Mouse (Mus musculus): ENCODE measurements around the gene Arhgap4. TPM values are rescaled to one million over a fixed set of nuclear protein-coding genes. Genes with fewer than 3 reads are reported as not detected.

Arhgap4 gene
- polyA plus RNA-seq, 1 experiment from 2014 or later: 3.2 TPM

GRCm38 (mm10) chrX:73855087-73855408 lies 66.6 kb downstream of the Arhgap4 start:
- no peak for ATAC-seq (ENCODE audit: insufficient number of reproducible peaks, insufficient read depth, low FRiP score, low read depth)
- Histone ChIP-seq H3K9ac (replicated peaks; ENCODE audit: low read depth, low read length) (no peak overlapping the region), H3K4me1 (ENCODE audit: control insufficient read depth, insufficient read depth, low read length) (no peaks in the 10 kb centered on the region), H3K27ac (ENCODE audit: low read length) (no peak overlapping the region), H3K4me2 (replicated peaks; ENCODE audit: low read depth, low read length) (no peak overlapping the region), H3K27me3 (ENCODE audit: control insufficient read depth, insufficient read depth, low read length) (no peaks in the 10 kb centered on the region), H3K4me3 (ENCODE audit: low read depth, low read length) (no peak overlapping the region), H3K9me3 (ENCODE audit: control insufficient read depth, low read depth, low read length) (no peaks in the 10 kb centered on the region), H3K36me3 (ENCODE audit: control insufficient read depth, insufficient read depth, low read length) (no peaks in the 10 kb centered on the region)
- 67% methylated on average over 3 of the region's 3 CpGs for WGBS

DNA sequence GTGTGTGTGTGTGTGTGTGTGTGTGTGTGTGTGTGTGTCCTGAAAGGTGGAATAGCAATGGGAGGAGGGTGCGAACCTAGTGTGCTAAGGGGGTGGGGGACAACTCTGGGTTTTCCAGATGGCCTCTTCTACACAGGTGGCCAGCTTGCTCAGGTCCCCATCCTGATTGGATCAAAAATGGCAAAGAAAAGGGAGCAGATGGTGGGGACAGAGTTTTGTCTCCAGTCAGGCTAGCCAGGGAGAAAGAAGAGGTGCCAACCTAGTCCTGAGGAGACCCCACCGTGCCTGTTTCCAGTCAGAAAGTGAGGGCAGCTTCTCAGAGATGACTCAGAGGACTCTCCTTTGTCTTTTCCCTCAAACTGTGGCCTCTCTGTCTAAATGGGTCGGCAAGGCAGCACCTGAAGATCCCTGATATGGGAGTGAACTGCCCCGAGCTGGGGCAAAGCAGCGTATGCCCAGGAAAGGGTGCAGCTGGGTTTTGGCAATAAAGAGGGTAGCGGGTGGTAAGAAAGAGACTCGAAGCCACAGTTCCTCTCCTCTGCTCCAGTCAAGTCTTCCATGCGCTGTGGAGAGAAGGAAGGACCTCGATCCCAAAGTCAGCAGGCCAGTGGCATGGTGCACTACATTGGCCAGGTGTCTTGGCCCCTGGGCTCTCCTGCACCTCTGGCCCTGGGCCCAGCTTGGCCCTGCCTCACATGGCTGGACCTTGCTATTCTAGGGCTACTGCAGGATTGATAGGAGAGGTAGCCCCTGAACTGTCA lies 67.2 kb downstream of the Arhgap4 start:
- no peak overlapping the region for H3K4me3 ChIP-seq (ENCODE audit: low read depth, low read length)
- H3K4me2 ChIP-seq (replicated peaks; ENCODE audit: low read depth, low read length): no peak overlapping the region
- no peaks in the 10 kb centered on the region for H3K9me3 ChIP-seq (ENCODE audit: control insufficient read depth, low read depth, low read length)
- H3K27me3 ChIP-seq (ENCODE audit: control insufficient read depth, insufficient read depth, low read length): no peaks in the 10 kb centered on the region
- H3K9ac ChIP-seq (replicated peaks; ENCODE audit: low read depth, low read length): no peak overlapping the region
- no peak for ATAC-seq (ENCODE audit: insufficient number of reproducible peaks, insufficient read depth, low FRiP score, low read depth)
- no peak overlapping the region for H3K27ac ChIP-seq (ENCODE audit: low read length)
- no peaks in the 10 kb centered on the region for H3K36me3 ChIP-seq (ENCODE audit: control insufficient read depth, insufficient read depth, low read length)
- no peaks in the 10 kb centered on the region for H3K4me1 ChIP-seq (ENCODE audit: control insufficient read depth, insufficient read depth, low read length)
- 80% methylated on average over 9 of the region's 9 CpGs for WGBS

Other genes starting within 250 kb of the Arhgap4 start
- 11.0 and 12.2 TPM in 2 replicates for gene Slc6a8, start 248.7 kb downstream of the Arhgap4 start, polyA plus RNA-seq (2014; fragmentation: Nextera tagmentation; extraction: Ambion mirVana)
- gene Bcap31, start 205.7 kb downstream of the Arhgap4 start, polyA plus RNA-seq (2014; fragmentation: Nextera tagmentation; extraction: Ambion mirVana): 254 and 260 TPM in 2 replicates
- gene Abcd1, start 205.3 kb downstream of the Arhgap4 start, polyA plus RNA-seq (2014; fragmentation: Nextera tagmentation; extraction: Ambion mirVana): 19.2 and 19.6 TPM in 2 replicates
- 0.59 and 0.78 TPM in 2 replicates for gene Plxnb3, start 164.8 kb downstream of the Arhgap4 start, polyA plus RNA-seq (2014; fragmentation: Nextera tagmentation; extraction: Ambion mirVana)
- 2.3 and 2.7 TPM in 2 replicates for gene Srpk3, start 147.5 kb downstream of the Arhgap4 start, polyA plus RNA-seq (2014; fragmentation: Nextera tagmentation; extraction: Ambion mirVana)
- 217 and 238 TPM in 2 replicates for gene Idh3g, start 135.0 kb downstream of the Arhgap4 start, polyA plus RNA-seq (2014; fragmentation: Nextera tagmentation; extraction: Ambion mirVana)
- gene Ssr4, start 134.8 kb downstream of the Arhgap4 start, polyA plus RNA-seq (2014; fragmentation: Nextera tagmentation; extraction: Ambion mirVana): 227 and 236 TPM in 2 replicates
- gene Pdzd4, start 96.9 kb downstream of the Arhgap4 start, polyA plus RNA-seq (2014; fragmentation: Nextera tagmentation; extraction: Ambion mirVana): 1.6 and 1.9 TPM in 2 replicates
- gene Avpr2, start 29.8 kb downstream of the Arhgap4 start, polyA plus RNA-seq (2014; fragmentation: Nextera tagmentation; extraction: Ambion mirVana): not detected in 2 replicates
- 12.1 and 13.5 TPM in 2 replicates for gene L1cam, start 25.8 kb downstream of the Arhgap4 start, polyA plus RNA-seq (2014; fragmentation: Nextera tagmentation; extraction: Ambion mirVana)
- gene Naa10, start 74 bp upstream of the Arhgap4 start, polyA plus RNA-seq (2014; fragmentation: Nextera tagmentation; extraction: Ambion mirVana): 126 and 137 TPM in 2 replicates
- 38.6 and 43.9 TPM in 2 replicates for gene Renbp, start 9.0 kb upstream of the Arhgap4 start, polyA plus RNA-seq (2014; fragmentation: Nextera tagmentation; extraction: Ambion mirVana)
- 73.9 and 80.1 TPM in 2 replicates for gene Hcfc1, start 44.5 kb upstream of the Arhgap4 start, polyA plus RNA-seq (2014; fragmentation: Nextera tagmentation; extraction: Ambion mirVana)
- gene Irak1, start 102.0 kb upstream of the Arhgap4 start, polyA plus RNA-seq (2014; fragmentation: Nextera tagmentation; extraction: Ambion mirVana): 52.7 and 58.5 TPM in 2 replicates
- not detected in 2 replicates for gene Opn1mw, start 205.6 kb upstream of the Arhgap4 start, polyA plus RNA-seq (2014; fragmentation: Nextera tagmentation; extraction: Ambion mirVana)
- gene Mecp2, start 213.5 kb upstream of the Arhgap4 start, polyA plus RNA-seq (2014; fragmentation: Nextera tagmentation; extraction: Ambion mirVana): 12.9 and 13.4 TPM in 2 replicates
- gene Tex28, start 246.0 kb upstream of the Arhgap4 start, polyA plus RNA-seq (2014; fragmentation: Nextera tagmentation; extraction: Ambion mirVana): not detected in 2 replicates